Mouse (Mus musculus) forebrain, embryonic 16.5 days (tissue): ENCODE data around the gene Anks1b. TPM values are rescaled to one million over a fixed set of nuclear protein-coding genes. Genes with fewer than 3 reads are reported as not detected.

Source experiments
- ATAC-seq: fragments of 200-750 bp; cut with Nextera tagmentation; 2 replicates; pipeline ENCODE4 v1.8.0; 2017; ENCODE audit warnings: mild to moderate bottlenecking, moderate library complexity
- H3K27ac ChIP-seq: fragments of 300-500 bp; sonication (generic); 2 replicates; pipeline ENCODE4 v1.5.1; 2014; ENCODE audit warnings: low read length, control low read depth
- H3K27me3 ChIP-seq: fragments of 300-500 bp; sonication (generic); replicated peaks from 2 replicates; pipeline ENCODE4 v1.6.1; 2014; ENCODE audit warnings: low read length; ENCODE audit not compliant: control insufficient read depth, insufficient read depth
- H3K36me3 ChIP-seq: fragments of 300-500 bp; sonication (generic); 2 replicates; pipeline ENCODE4 v1.6.1; 2014; ENCODE audit not compliant: control insufficient read depth, insufficient read depth
- H3K4me1 ChIP-seq: fragments of 300-500 bp; sonication (generic); replicated peaks from 2 replicates; pipeline ENCODE4 v1.6.1; 2014; ENCODE audit warnings: low read length; ENCODE audit not compliant: control insufficient read depth, insufficient read depth
- H3K4me2 ChIP-seq: fragments of 300-500 bp; sonication (generic); 2 replicates; pipeline ENCODE4 v1.6.1; 2014; ENCODE audit warnings: mild to moderate bottlenecking, low read length, control low read depth
- H3K4me3 ChIP-seq: fragments of 300-500 bp; sonication (generic); replicated peaks from 2 replicates; pipeline ENCODE4 v1.5.1; 2014; ENCODE audit warnings: mild to moderate bottlenecking, low read length, control low read depth
- H3K9ac ChIP-seq: fragments of 300-500 bp; sonication (generic); replicated peaks from 2 replicates; pipeline ENCODE4 v1.6.1; 2014; ENCODE audit warnings: low read depth, low read length, control low read depth
- H3K9me3 ChIP-seq: fragments of 300-500 bp; sonication (generic); 2 replicates; pipeline ENCODE4 v1.6.1; 2016; ENCODE audit warnings: low read length; ENCODE audit not compliant: control insufficient read depth
- WGBS: fragments of 180-500 bp; shearing (Covaris S2); extraction: QIAGEN DNeasy Blood & Tissue Kit; methylation state at CpG from one replicate; pipeline ENCODE4 v1.1.7; 2014; 5-methylcytosine and 5-hydroxymethylcytosine counted together
- polyA plus RNA-seq: library from polyadenylated mRNA; unstranded; fragments of >200 nt; fragmentation: Nextera tagmentation; extraction: Ambion mirVana; gene quantifications from 2 replicates; pipeline ENCODE4 v1.2.1, GENCODE M21; 2015

Anks1b gene
- polyA plus RNA-seq, 1 experiment from 2014 or later, result 84.4 TPM

- Histone ChIP-seq H3K36me3 (no peaks in the 10 kb centered on the region), H3K27me3 (no peaks in the 10 kb centered on the region), H3K27ac (no peak overlapping the region), H3K4me2 (no peak overlapping the region), H3K9me3 (no peaks in the 10 kb centered on the region), H3K4me3 (no peak overlapping the region), H3K9ac (no peak overlapping the region), H3K4me1 (no peaks in the 10 kb centered on the region)
- no peak for ATAC-seq
- 77% methylated on average over 11 of the region's 11 CpGs for WGBS
These were observed 978.7 kb downstream of the Anks1b start for GRCm38 (mm10) chr10:90851999-90852398.

- H3K9me3 ChIP-seq, result no peaks in the 10 kb centered on the region
- WGBS, result 90% methylated on average over 7 of the region's 7 CpGs
- no peak overlapping the region for H3K4me2 ChIP-seq
- no peak overlapping the region for H3K27ac ChIP-seq
- no peaks in the 10 kb centered on the region for H3K36me3 ChIP-seq
- H3K4me1 ChIP-seq, result no peaks in the 10 kb centered on the region
- H3K9ac ChIP-seq, result no peak overlapping the region
- no peak overlapping the region for H3K4me3 ChIP-seq
- no peak for ATAC-seq
- no peaks in the 10 kb centered on the region for H3K27me3 ChIP-seq
These were observed 979.1 kb downstream of the Anks1b start for GRCm38 (mm10) chr10:90852432-90852831.

- Histone ChIP-seq H3K9me3 (no peaks in the 10 kb centered on the region), H3K9ac (no peak overlapping the region), H3K27me3 (no peaks in the 10 kb centered on the region), H3K27ac (no peak overlapping the region), H3K36me3 (no peaks in the 10 kb centered on the region), H3K4me1 (no peaks in the 10 kb centered on the region), H3K4me3 (no peak overlapping the region), H3K4me2 (no peak overlapping the region)
- no peak for ATAC-seq
- WGBS, result 29% methylated on average over 4 of the region's 4 CpGs
These were observed 983.4 kb downstream of the Anks1b start for GRCm38 (mm10) chr10:90856668-90857067.

GRCm38 (mm10) chr10:90859665-90860523 lies 986.6 kb downstream of the Anks1b start:
- no peak for ATAC-seq
- Histone ChIP-seq H3K36me3 (no peaks in the 10 kb centered on the region), H3K4me2 (no peak overlapping the region), H3K4me1 (no peaks in the 10 kb centered on the region; the same call in 1 of the 2 replicates), H3K9me3 (no peaks in the 10 kb centered on the region), H3K27me3 (no peaks in the 10 kb centered on the region), H3K27ac (no peak overlapping the region), H3K9ac (no peak overlapping the region), H3K4me3 (no peak overlapping the region)
- WGBS, result 79% methylated on average over 19 of the region's 19 CpGs

- Histone ChIP-seq H3K9me3 (no peaks in the 10 kb centered on the region), H3K4me2 (no peak overlapping the region), H3K4me3 (no peak overlapping the region), H3K9ac (no peak overlapping the region), H3K4me1 (no peaks in the 10 kb centered on the region; the same call in 1 of the 2 replicates), H3K27me3 (no peaks in the 10 kb centered on the region), H3K36me3 (no peaks in the 10 kb centered on the region), H3K27ac (no peak overlapping the region)
- 19% methylated on average over 10 of the region's 10 CpGs for WGBS
- no peak for ATAC-seq
These were observed 990.7 kb downstream of the Anks1b start for GRCm38 (mm10) chr10:90863881-90864598.

GRCm38 (mm10) chr10:90864599-90864889 lies 991.2 kb downstream of the Anks1b start:
- H3K9ac ChIP-seq, result no peak overlapping the region

GRCm38 (mm10) chr10:90873204-90873603 lies 999.9 kb downstream of the Anks1b start:
- H3K9me3 ChIP-seq, result peaks cover 3% of the 10 kb centered on the region; the same call in 1 of the 2 replicates
- H3K4me2 ChIP-seq, result no peak overlapping the region
- 86% methylated on average over 5 of the region's 5 CpGs for WGBS
- H3K36me3 ChIP-seq, result no peaks in the 10 kb centered on the region
- H3K4me3 ChIP-seq, result no peak overlapping the region
- ATAC-seq, result no peak
- no peaks in the 10 kb centered on the region for H3K27me3 ChIP-seq
- no peak overlapping the region for H3K9ac ChIP-seq
- peaks cover 2% of the 10 kb centered on the region; the same call in 1 of the 2 replicates for H3K4me1 ChIP-seq
- no peak overlapping the region for H3K27ac ChIP-seq

More at GRCm38 (mm10) chr10:90864599-90864889, 991.2 kb downstream of the Anks1b start:
- Histone ChIP-seq H3K36me3 (no peaks in the 10 kb centered on the region), H3K4me1 (no peaks in the 10 kb centered on the region; the same call in 1 of the 2 replicates), H3K27ac (no peak overlapping the region), H3K4me3 (no peak overlapping the region), H3K4me2 (no peak overlapping the region), H3K27me3 (no peaks in the 10 kb centered on the region), H3K9me3 (no peaks in the 10 kb centered on the region)
- no peak for ATAC-seq
- WGBS, result 29% methylated on average over 3 of the region's 3 CpGs

- Histone ChIP-seq H3K27ac (no peak overlapping the region), H3K36me3 (no peaks in the 10 kb centered on the region), H3K4me3 (no peak overlapping the region), H3K4me1 (peaks cover 2% of the 10 kb centered on the region; the same call in 1 of the 2 replicates), H3K27me3 (no peaks in the 10 kb centered on the region), H3K9me3 (peaks cover 3% of the 10 kb centered on the region; the same call in 1 of the 2 replicates), H3K4me2 (no peak overlapping the region), H3K9ac (no peak overlapping the region)
- 86% methylated on average over 3 of the region's 3 CpGs for WGBS
- no peak for ATAC-seq
These were observed 1000.9 kb downstream of the Anks1b start for GRCm38 (mm10) chr10:90874166-90874565.

GRCm38 (mm10) chr10:90880854-90881560 lies 1007.7 kb downstream of the Anks1b start:
- no peaks in the 10 kb centered on the region for H3K27me3 ChIP-seq
- no peak; the same call in 1 of the 2 replicates for ATAC-seq
- no peak overlapping the region for H3K4me3 ChIP-seq
- no peaks in the 10 kb centered on the region for H3K36me3 ChIP-seq
- H3K9ac ChIP-seq, result no peak overlapping the region
- no peaks in the 10 kb centered on the region for H3K9me3 ChIP-seq
- WGBS, result 28% methylated on average over 8 of the region's 8 CpGs
- peaks cover 8% of the 10 kb centered on the region for H3K4me1 ChIP-seq
- no peak overlapping the region for H3K27ac ChIP-seq
- H3K4me2 ChIP-seq, result no peak overlapping the region
